Mouse (Mus musculus) CH12.LX (cell line): ENCODE data around the gene Khk.

Experiments used
- CTCF ChIP-seq, 2 experiments: IDR thresholded peaks in 1 of 2; conservative IDR thresholded peaks in 1 of 2; 2 replicates each; pipeline ENCODE4 v1.5.1; 2011 to 2012; ENCODE audit warnings: low read depth in 2 of 2, low read length in 2 of 2, improper control_type of control experiment in 1 of 2, inconsistent platforms in 1 of 2, mild to moderate bottlenecking in 1 of 2, moderate library complexity in 1 of 2
- MAZ ChIP-seq: IDR thresholded peaks from 2 replicates; pipeline ENCODE4 v1.6.1; 2012; ENCODE audit warnings: low read depth, mild to moderate bottlenecking, inconsistent platforms, low read length, improper control_type of control experiment, moderate library complexity
- POLR2A ChIP-seq: IDR thresholded peaks from 2 replicates; pipeline ENCODE4 v1.6.1; 2011; ENCODE audit warnings: low read depth, mild to moderate bottlenecking, improper control_type of control experiment, low read length
- SMC3 ChIP-seq: IDR thresholded peaks from 2 replicates; pipeline ENCODE4 v1.6.1; 2011; ENCODE audit warnings: low read depth, low read length, improper control_type of control experiment
- ZNF384 ChIP-seq: IDR thresholded peaks from 2 replicates; pipeline ENCODE4 v1.6.1; 2012; ENCODE audit warnings: low read depth, low read length, improper control_type of control experiment, inconsistent platforms

GRCm38 (mm10) chr5:30966189-30966588 lies 45.0 kb downstream of the Khk start:
- no peak for TF ChIP-seq CTCF (conservative IDR thresholded peaks at IDR 0.05 in 1 of 2, IDR thresholded peaks at IDR 0.05 in 1 of 2; ENCODE audit: low read depth in 2 of 2, low read length in 2 of 2)
- TF ChIP-seq POLR2A: no peak
- no peak for TF ChIP-seq SMC3
- TF ChIP-seq ZNF384: no peak
- TF ChIP-seq MAZ: no peak
